Mouse (Mus musculus): Measurements from ENCODE around the gene Pou3f1.

Gene Pou3f1

GRCm38 (mm10) chr4:124683474-124683873 is 26.9 kb downstream of the Pou3f1 start:
- in situ Hi-C loops (cut with MboI; ENCODE audit: unreplicated experiment in 2 of 2): loop anchor here in 1 of 2 experiments (10.0 to 25.0 kb wide), 2 partner anchors 241 to 946 kb away; no protein-coding TSS in a partner anchor

- in situ Hi-C loops (cut with MboI; ENCODE audit: unreplicated experiment in 2 of 2): loop anchor here in 1 of 2 experiments (10.0 to 25.0 kb wide), 2 partner anchors 240 to 948 kb away; no protein-coding TSS in a partner anchor
Observed at GRCm38 (mm10) chr4:124685004-124685403, 28.4 kb downstream of the Pou3f1 start.

GRCm38 (mm10) chr4:124685453-124685852 is 28.8 kb downstream of the Pou3f1 start:
- in situ Hi-C loops (cut with MboI; ENCODE audit: unreplicated experiment in 2 of 2): loop anchor here in 1 of 2 experiments (10.0 to 25.0 kb wide), 2 partner anchors 239 to 948 kb away; no protein-coding TSS in a partner anchor

- in situ Hi-C loops (cut with MboI; ENCODE audit: unreplicated experiment in 2 of 2): loop anchor here in 1 of 2 experiments (10.0 to 25.0 kb wide), 2 partner anchors 239 to 949 kb away; no protein-coding TSS in a partner anchor
Observed at GRCm38 (mm10) chr4:124685897-124686402, 29.3 kb downstream of the Pou3f1 start.

- in situ Hi-C loops (cut with MboI; ENCODE audit: unreplicated experiment in 2 of 2): loop anchor here (10.0 to 25.0 kb wide), 2 partner anchors 163 to 954 kb away; partner anchors contain the start of genes 1110065P20Rik (in 1 of the 2) and Yrdc (in 1 of the 2)
Observed at GRCm38 (mm10) chr4:124691455-124691854, 34.8 kb downstream of the Pou3f1 start.

GRCm38 (mm10) chr4:124692416-124692861 is 35.8 kb downstream of the Pou3f1 start:
- in situ Hi-C loops (cut with MboI; ENCODE audit: unreplicated experiment in 2 of 2): loop anchor here (10.0 to 25.0 kb wide), 2 partner anchors 162 to 955 kb away; partner anchors contain the start of genes 1110065P20Rik (in 1 of the 2) and Yrdc (in 1 of the 2)

GRCm38 (mm10) chr4:124693135-124693894 is 36.7 kb downstream of the Pou3f1 start, which contains the start of gene Utp11:
Utp11 (minus strand) TSS chr4:124693600.
- in situ Hi-C loops (cut with MboI; ENCODE audit: unreplicated experiment in 2 of 2): loop anchor here (10.0 to 25.0 kb wide), 2 partner anchors 161 to 956 kb away; partner anchors contain the start of genes 1110065P20Rik (in 1 of the 2) and Yrdc (in 1 of the 2)

- in situ Hi-C loops (cut with MboI; ENCODE audit: unreplicated experiment in 2 of 2): loop anchor here (10.0 to 25.0 kb wide), 2 partner anchors 160 to 957 kb away; partner anchors contain the start of genes 1110065P20Rik (in 1 of the 2) and Yrdc (in 1 of the 2)
Observed at GRCm38 (mm10) chr4:124694572-124694971, 38.0 kb downstream of the Pou3f1 start.

GRCm38 (mm10) chr4:124695786-124696516 is 39.3 kb downstream of the Pou3f1 start:
- in situ Hi-C loops (cut with MboI; ENCODE audit: unreplicated experiment in 2 of 2): loop anchor here (10.0 to 25.0 kb wide), 2 partner anchors 159 to 959 kb away; partner anchors contain the start of genes 1110065P20Rik (in 1 of the 2) and Yrdc (in 1 of the 2)

- in situ Hi-C loops (cut with MboI; ENCODE audit: unreplicated experiment in 2 of 2): loop anchor here (10.0 to 25.0 kb wide), 5 partner anchors 155 to 1837 kb away; partner anchors contain the start of genes 1110065P20Rik (in 1 of the 2), Dnali1 (in 1 of the 2), Heyl (in 1 of the 2) and Snip1 (in 1 of the 2)
Observed at GRCm38 (mm10) chr4:124699791-124700190, 43.2 kb downstream of the Pou3f1 start.

- in situ Hi-C loops (cut with MboI; ENCODE audit: unreplicated experiment in 2 of 2): loop anchor here (25.0 kb wide), 3 partner anchors 362 to 1838 kb away; partner anchors contain the start of genes Dnali1 (in 1 of the 2), Heyl (in 1 of the 2) and Snip1 (in 1 of the 2)
Observed at GRCm38 (mm10) chr4:124700248-124700971, 43.8 kb downstream of the Pou3f1 start, which contains the start of gene Fhl3. Fhl3 (plus strand) TSS chr4:124700701.

GRCm38 (mm10) chr4:124701052-124701845 is 44.6 kb downstream of the Pou3f1 start:
- in situ Hi-C loops (cut with MboI; ENCODE audit: unreplicated experiment in 2 of 2): loop anchor here (25.0 kb wide), 3 partner anchors 361 to 1839 kb away; partner anchors contain the start of genes Dnali1 (in 1 of the 2), Heyl (in 1 of the 2) and Snip1 (in 1 of the 2)

GRCm38 (mm10) chr4:124701916-124702315 is 45.3 kb downstream of the Pou3f1 start:
- in situ Hi-C loops (cut with MboI; ENCODE audit: unreplicated experiment in 2 of 2): loop anchor here (25.0 kb wide), 3 partner anchors 360 to 1840 kb away; partner anchors contain the start of genes Dnali1 (in 1 of the 2), Heyl (in 1 of the 2) and Snip1 (in 1 of the 2)

GRCm38 (mm10) chr4:124703406-124703805 is 46.8 kb downstream of the Pou3f1 start:
- in situ Hi-C loops (cut with MboI; ENCODE audit: unreplicated experiment in 2 of 2): loop anchor here (25.0 kb wide), 3 partner anchors 359 to 1841 kb away; partner anchors contain the start of genes Dnali1 (in 1 of the 2), Heyl (in 1 of the 2) and Snip1 (in 1 of the 2)

GRCm38 (mm10) chr4:124703881-124704796 is 47.5 kb downstream of the Pou3f1 start:
- in situ Hi-C loops (cut with MboI; ENCODE audit: unreplicated experiment in 2 of 2): loop anchor here (25.0 kb wide), 3 partner anchors 358 to 1842 kb away; partner anchors contain the start of genes Dnali1 (in 1 of the 2), Heyl (in 1 of the 2) and Snip1 (in 1 of the 2)

GRCm38 (mm10) chr4:124704797-124705474 is 48.3 kb downstream of the Pou3f1 start:
- in situ Hi-C loops (cut with MboI; ENCODE audit: unreplicated experiment in 2 of 2): loop anchor here (25.0 kb wide), 3 partner anchors 357 to 1843 kb away; partner anchors contain the start of genes Dnali1 (in 1 of the 2), Heyl (in 1 of the 2) and Snip1 (in 1 of the 2)

All from v-Abl transformed pro-B cells (cell line).